Mouse (Mus musculus) kidney, adult 9 months (tissue): ENCODE data around the gene Mobp.

Experiments used
- DNase-seq: peaks from one replicate; pipeline ENCODE4 v3.0.0; 2022

The Mobp gene

GRCm38 (mm10) chr9:120214978-120215495 lies 65.5 kb downstream of the Mobp start:
- DNase-seq = peak; percentile 28

- no peak for DNase-seq
Observed at GRCm38 (mm10) chr9:120219411-120219810, 69.9 kb downstream of the Mobp start.
